ENCODE assay signal across 8 mouse cellular contexts in genomic region chr8:83899363-83900252, GRCm38 (mm10). TPM values are rescaled to one million over a fixed set of nuclear protein-coding genes. Genes with fewer than 3 reads are reported as not detected.
A peak's percentile ranks its signal among the peaks of the same experiment; 100 is the strongest.
DNase-seq lines count a peak whose midpoint lies in the region; ATAC-seq and TF ChIP-seq lines count a peak whose summit lies in the region.

Gene Adgrl1, plus strand, starts transcription at chr8:83900105.

- peak within 1 kb of the TSS; percentile 92 for H3K9ac ChIP-seq in forebrain, embryonic 13.5 days
- peak within 1 kb of the TSS; percentile 76 for H3K9ac ChIP-seq in heart, postnatal 0 days (replicated peaks; ENCODE audit: low read depth, low read length)
- peak within 1 kb of the TSS; percentile 57 for H3K9ac ChIP-seq in liver, embryonic 14.5 days (replicated peaks)
- peak within 1 kb of the TSS; percentile 95 for H3K9ac ChIP-seq in neural tube, embryonic 12.5 days
- H3K9ac ChIP-seq in stomach, postnatal 0 days (ENCODE audit: low read length): peak within 1 kb of the TSS; percentile 82

- peak; percentile 93 for ATAC-seq in forebrain, embryonic 13.5 days
- ATAC-seq in heart, postnatal 0 days (ENCODE audit: insufficient read depth, low read depth): peak; percentile 85
- ATAC-seq in liver, embryonic 14.5 days (ENCODE audit: insufficient read depth): peak; percentile 78
- ATAC-seq in neural tube, embryonic 12.5 days (ENCODE audit: low FRiP score, low read depth): peak; percentile 89
- peak; percentile 89 for ATAC-seq in stomach, postnatal 0 days (ENCODE audit: low FRiP score, low TSS enrichment)

- H3K4me1 ChIP-seq in E14TG2a.4 (replicated peaks; ENCODE audit: low read depth, low read length): peaks cover 64% of the 10 kb centered on the region
- peaks cover 52% of the 10 kb centered on the region for H3K4me1 ChIP-seq in forebrain, embryonic 13.5 days
- H3K4me1 ChIP-seq in heart, postnatal 0 days (ENCODE audit: control insufficient read depth, insufficient read depth): peaks cover 10% of the 10 kb centered on the region; the same call in 1 of the 2 replicates
- peaks cover 0 to 9% of the 10 kb centered on the region in 2 experiments; a peak in 2 of 4 replicates for H3K4me1 ChIP-seq in liver, embryonic 14.5 days (replicated peaks; ENCODE audit: control insufficient read depth in 2 of 2, insufficient read depth in 2 of 2, low read length in 1 of 2)
- peaks cover 39% of the 10 kb centered on the region for H3K4me1 ChIP-seq in neural tube, embryonic 12.5 days
- no peaks in the 10 kb centered on the region for H3K4me1 ChIP-seq in stomach, postnatal 0 days (replicated peaks; ENCODE audit: control insufficient read depth, insufficient read depth)

- TF ChIP-seq CTCF in E14TG2a.4 (conservative IDR thresholded peaks at IDR 0.05; ENCODE audit: low read length): no peak
- no peak for TF ChIP-seq CTCF in heart, postnatal 0 days (IDR thresholded peaks at IDR 0.05; ENCODE audit: low read depth)
- no peak for TF ChIP-seq CTCF in liver, embryonic 14.5 days (IDR thresholded peaks at IDR 0.05; ENCODE audit: low read depth)
- TF ChIP-seq CTCF in stomach, postnatal 0 days (IDR thresholded peaks at IDR 0.05; ENCODE audit: low read depth): no peak

- H3K4me2 ChIP-seq in forebrain, embryonic 13.5 days: peak within 1 kb of the TSS; percentile 77
- H3K4me2 ChIP-seq in heart, postnatal 0 days (ENCODE audit: low read depth, low read length): peak within 1 kb of the TSS; percentile 100
- peak within 1 kb of the TSS; percentile 77 for H3K4me2 ChIP-seq in liver, embryonic 14.5 days (ENCODE audit: low read depth)
- H3K4me2 ChIP-seq in neural tube, embryonic 12.5 days (replicated peaks): peak within 1 kb of the TSS; percentile 78
- H3K4me2 ChIP-seq in stomach, postnatal 0 days (replicated peaks; ENCODE audit: low read depth): peak within 1 kb of the TSS; percentile 95

- WGBS in forebrain, embryonic 13.5 days: under 1% methylated on average over 66 of the region's 70 CpGs
- under 1% methylated on average over 68 of the region's 70 CpGs for WGBS in heart, postnatal 0 days
- WGBS in liver, embryonic 14.5 days (ENCODE audit: insufficient replicate concordance): under 1% methylated on average over 70 of the region's 70 CpGs
- WGBS in neural tube, embryonic 12.5 days: under 1% methylated on average over 70 of the region's 70 CpGs
- under 1% methylated on average over 56 of the region's 70 CpGs for WGBS in stomach, postnatal 0 days

- peaks cover 26% of the 10 kb centered on the region for H3K27me3 ChIP-seq in E14TG2a.4 (ENCODE audit: insufficient read depth, low read length)
- H3K27me3 ChIP-seq in forebrain, embryonic 13.5 days: peaks cover 15% of the 10 kb centered on the region; the same call in 1 of the 2 replicates
- H3K27me3 ChIP-seq in heart, postnatal 0 days (ENCODE audit: control insufficient read depth, insufficient read depth, low read length): peaks cover 10% of the 10 kb centered on the region; the same call in 1 of the 2 replicates
- peaks cover 33% of the 10 kb centered on the region for H3K27me3 ChIP-seq in liver, embryonic 14.5 days (ENCODE audit: control insufficient read depth, insufficient read depth, low read length)
- H3K27me3 ChIP-seq in neural tube, embryonic 12.5 days (replicated peaks): peaks cover 8% of the 10 kb centered on the region
- no peaks in the 10 kb centered on the region for H3K27me3 ChIP-seq in stomach, postnatal 0 days (ENCODE audit: control insufficient read depth, insufficient read depth, low read length)

- H3K4me3 ChIP-seq in E14TG2a.4 (replicated peaks; ENCODE audit: low read length): peak within 1 kb of the TSS; percentile 96
- peak within 1 kb of the TSS; percentile 71 for H3K4me3 ChIP-seq in forebrain, embryonic 13.5 days
- peak within 1 kb of the TSS; percentile 89 for H3K4me3 ChIP-seq in heart, postnatal 0 days (ENCODE audit: low read depth, low read length)
- H3K4me3 ChIP-seq in liver, embryonic 14.5 days (ENCODE audit: insufficient read depth in 1 of 2, low read depth in 2 of 2, low read length in 2 of 2): peak within 1 kb of the TSS; percentile 65 to 66
- peak within 1 kb of the TSS; percentile 98 for H3K4me3 ChIP-seq in neural tube, embryonic 12.5 days
- H3K4me3 ChIP-seq in stomach, postnatal 0 days (ENCODE audit: low read depth, low read length): peak within 1 kb of the TSS; percentile 76

- H3K27ac ChIP-seq in forebrain, embryonic 13.5 days: peak within 1 kb of the TSS; percentile 99
- peak within 1 kb of the TSS; percentile 90 for H3K27ac ChIP-seq in heart, postnatal 0 days (ENCODE audit: low read depth)
- H3K27ac ChIP-seq in liver, embryonic 14.5 days: no peak within 1 kb of the TSS
- H3K27ac ChIP-seq in neural tube, embryonic 12.5 days: peak within 1 kb of the TSS; percentile 96
- H3K27ac ChIP-seq in stomach, postnatal 0 days (replicated peaks): peak within 1 kb of the TSS; percentile 96

- DNase-seq in c-Kit-positive CD71-positive TER-119-negative erythroid progenitor cells, embryonic 14.5 days (ENCODE audit: low read depth): peak; percentile 47
- DNase-seq in heart, postnatal 0 days (ENCODE audit: low spot score): peak; percentile 97
- DNase-seq in kidney, postnatal 36 days: peak; percentile 84 to 90
- peak; percentile 36 to 63 (median 44) for DNase-seq in liver, embryonic 14.5 days (ENCODE audit: low read depth in 3 of 3, low spot score in 3 of 3)
- peak; percentile 90 for DNase-seq in stomach, postnatal 0 days (ENCODE audit: low spot score)

- peaks cover 8% of the 10 kb centered on the region for H3K36me3 ChIP-seq in E14TG2a.4 (ENCODE audit: insufficient read depth, low read length)
- no peaks in the 10 kb centered on the region for H3K36me3 ChIP-seq in forebrain, embryonic 13.5 days (ENCODE audit: poor library complexity, severe bottlenecking)
- H3K36me3 ChIP-seq in heart, postnatal 0 days (replicated peaks; ENCODE audit: control insufficient read depth, insufficient read depth, low read length): no peaks in the 10 kb centered on the region
- H3K36me3 ChIP-seq in liver, embryonic 14.5 days (replicated peaks; ENCODE audit: control insufficient read depth, insufficient read depth, low read depth): no peaks in the 10 kb centered on the region
- H3K36me3 ChIP-seq in neural tube, embryonic 12.5 days: no peaks in the 10 kb centered on the region
- H3K36me3 ChIP-seq in stomach, postnatal 0 days (ENCODE audit: control insufficient read depth, insufficient read depth, low read length): no peaks in the 10 kb centered on the region

- TF ChIP-seq EP300 in heart, postnatal 0 days (IDR thresholded peaks at IDR 0.05; ENCODE audit: low read depth): 0 out of 2 replicates have a peak, but pooled peaks have one; percentile 34
- TF ChIP-seq EP300 in liver, embryonic 14.5 days (IDR thresholded peaks at IDR 0.05; ENCODE audit: low read depth): no peak
- TF ChIP-seq EP300 in stomach, postnatal 0 days (optimal IDR thresholded peaks at IDR 0.05): peak; percentile 54

- peaks cover 1% of the 10 kb centered on the region; the same call in 1 of the 2 replicates for H3K9me3 ChIP-seq in E14TG2a.4 (ENCODE audit: low read length)
- no peaks in the 10 kb centered on the region for H3K9me3 ChIP-seq in forebrain, embryonic 13.5 days (replicated peaks)
- no peaks in the 10 kb centered on the region for H3K9me3 ChIP-seq in heart, postnatal 0 days (replicated peaks; ENCODE audit: control insufficient read depth, low read length)
- no peaks in the 10 kb centered on the region for H3K9me3 ChIP-seq in liver, embryonic 14.5 days (ENCODE audit: control insufficient read depth, low read length)
- H3K9me3 ChIP-seq in neural tube, embryonic 12.5 days: no peaks in the 10 kb centered on the region
- H3K9me3 ChIP-seq in stomach, postnatal 0 days (ENCODE audit: control insufficient read depth, low read length): no peaks in the 10 kb centered on the region

RNA-seq across cellular contexts. Expression of gene Adgrl1, which starts in this region (rescaled TPM):
- 32.8 and 38.5 TPM in 2 replicates for polyA plus RNA-seq in forebrain, embryonic 13.5 days (2015; fragmentation: Nextera tagmentation; extraction: Ambion mirVana)
- total RNA-seq in heart, postnatal 0 days (2014; rRNA removed; ENCODE audit: low replicate concordance): 28.7 and 58.4 TPM in 2 replicates
- polyA plus RNA-seq in heart, postnatal 0 days (2015; fragmentation: Nextera tagmentation; extraction: Ambion mirVana): 3.8 and 4.4 TPM in 2 replicates
- polyA plus RNA-seq in liver, embryonic 14.5 days (2012; rRNA removed): 4.5 and 6.1 TPM in 2 replicates
- 1.2 and 1.7 TPM in 2 replicates for polyA plus RNA-seq in liver, embryonic 14.5 days (2014; fragmentation: Nextera tagmentation; extraction: Ambion mirVana)
- 34.8 and 37.0 TPM in 2 replicates for polyA plus RNA-seq in neural tube, embryonic 12.5 days (2016; fragmentation: Nextera tagmentation; extraction: Ambion mirVana)
- 6.5 and 7.5 TPM in 2 replicates for polyA plus RNA-seq in stomach, postnatal 0 days (2015; fragmentation: Nextera tagmentation; extraction: Ambion mirVana)

Comparison
In these comparisons a context has a peak if more than half of its experiments do, and no peak if none do; other contexts are left out.
1. DNase-seq: peak in every context shown above with its lines; median percentile 97 in heart, postnatal 0 days; 90 in stomach, postnatal 0 days; 87 in kidney, postnatal 36 days; 47 in c-Kit-positive CD71-positive TER-119-negative erythroid progenitor cells, embryonic 14.5 days; 44 in liver, embryonic 14.5 days.